Mouse (Mus musculus) neural tube, embryonic 11.5 days (tissue): ENCODE measurements at regions not wholly inside any gene's neighbourhood (a gene's known extent, or its start where the extent isn't known, plus 50 kb on each side); places are given as distances from the start of the nearest gene placed in this dataset.

Source experiments
- ATAC-seq: fragments of 200-750 bp; cut with Nextera tagmentation; 2 replicates; pipeline ENCODE4 v1.8.0; 2017; ENCODE audit warnings: moderate number of reproducible peaks, mild to moderate bottlenecking, moderate TSS enrichment, moderate library complexity; ENCODE audit not compliant: insufficient read depth, low FRiP score, low TSS enrichment
- DNase-seq: peaks from one replicate; pipeline ENCODE4 v3.0.0-alpha.2; 2015; ENCODE audit warnings: low spot score
- H3K27ac ChIP-seq: fragments of 300-500 bp; sonication (generic); 2 replicates; pipeline ENCODE4 v1.5.1; 2014; ENCODE audit warnings: low read depth, mild to moderate bottlenecking, low read length
- H3K27me3 ChIP-seq: fragments of 300-500 bp; sonication (generic); 2 replicates; pipeline ENCODE4 v1.6.1; 2014; ENCODE audit warnings: mild to moderate bottlenecking, low read length, mixed read lengths; ENCODE audit not compliant: control insufficient read depth, insufficient read depth
- H3K36me3 ChIP-seq: fragments of 300-500 bp; sonication (generic); 2 replicates; pipeline ENCODE4 v1.6.1; 2014; ENCODE audit warnings: mild to moderate bottlenecking, low read length, moderate library complexity, mixed read lengths; ENCODE audit not compliant: control insufficient read depth, insufficient read depth
- H3K4me1 ChIP-seq: fragments of 300-500 bp; sonication (generic); 2 replicates; pipeline ENCODE4 v1.6.1; 2014; ENCODE audit warnings: low read length, mixed read lengths; ENCODE audit not compliant: control insufficient read depth, insufficient read depth
- H3K4me2 ChIP-seq: fragments of 300-500 bp; sonication (generic); 2 replicates; pipeline ENCODE4 v1.6.1; 2014; ENCODE audit warnings: low read depth, mild to moderate bottlenecking, moderate library complexity
- H3K4me3 ChIP-seq: fragments of 300-500 bp; sonication (generic); 2 replicates; pipeline ENCODE4 v1.5.1; 2014; ENCODE audit warnings: low read depth, low read length
- H3K9ac ChIP-seq: fragments of 300-500 bp; sonication (generic); 2 replicates; pipeline ENCODE4 v1.6.1; 2014; ENCODE audit warnings: mild to moderate bottlenecking, low read length
- H3K9me3 ChIP-seq: fragments of 300-500 bp; sonication (generic); 2 replicates; pipeline ENCODE4 v1.6.1; 2016; ENCODE audit warnings: low read length; ENCODE audit not compliant: control insufficient read depth
- WGBS: fragments of 180-500 bp; shearing (Covaris S2); extraction: QIAGEN DNeasy Blood & Tissue Kit; methylation state at CpG from one replicate; pipeline ENCODE4 v1.1.7; 2014; 5-methylcytosine and 5-hydroxymethylcytosine counted together

- Histone ChIP-seq H3K27ac (no peak overlapping the region), H3K4me1 (no peaks in the 10 kb centered on the region), H3K27me3 (no peaks in the 10 kb centered on the region), H3K36me3 (no peaks in the 10 kb centered on the region), H3K4me3 (no peak overlapping the region), H3K9me3 (no peaks in the 10 kb centered on the region), H3K9ac (no peak overlapping the region), H3K4me2 (no peak overlapping the region)
- no peak for ATAC-seq
- 92% methylated on average over 3 of the region's 3 CpGs for WGBS
- DNase-seq = no peak
Measured at GRCm38 (mm10) chr7:69865801-69866200, 500.7 kb downstream of the Nr2f2 start.

GRCm38 (mm10) chr7:69844631-69845324, 521.8 kb downstream of the Nr2f2 start:
- no peak for DNase-seq
- no peaks in the 10 kb centered on the region for H3K4me1 ChIP-seq
- H3K9me3 ChIP-seq = no peaks in the 10 kb centered on the region
- H3K27ac ChIP-seq = no peak overlapping the region
- WGBS = 69% methylated on average over 19 of the region's 19 CpGs
- H3K36me3 ChIP-seq = no peaks in the 10 kb centered on the region
- H3K9ac ChIP-seq = no peak overlapping the region
- no peak overlapping the region for H3K4me2 ChIP-seq
- ATAC-seq = no peak
- no peaks in the 10 kb centered on the region for H3K27me3 ChIP-seq
- H3K4me3 ChIP-seq = no peak overlapping the region

GRCm38 (mm10) chr7:69837379-69837778, 529.2 kb downstream of the Nr2f2 start:
- peak; percentile 27 for DNase-seq
- no peak overlapping the region for H3K4me2 ChIP-seq
- ATAC-seq = no peak

GRCm38 (mm10) chr7:69827251-69827650, 539.3 kb downstream of the Nr2f2 start:
- no peaks in the 10 kb centered on the region for H3K36me3 ChIP-seq
- ATAC-seq = no peak
- no peaks in the 10 kb centered on the region for H3K9me3 ChIP-seq
- no peak overlapping the region for H3K27ac ChIP-seq
- no peaks in the 10 kb centered on the region for H3K4me1 ChIP-seq
- no peak overlapping the region for H3K4me3 ChIP-seq
- DNase-seq = no peak
- H3K27me3 ChIP-seq = no peaks in the 10 kb centered on the region
- no peak overlapping the region for H3K9ac ChIP-seq
- 26% methylated on average over 8 of the region's 8 CpGs for WGBS
- no peak overlapping the region for H3K4me2 ChIP-seq

More at GRCm38 (mm10) chr7:69837379-69837778, 529.2 kb downstream of the Nr2f2 start:
- H3K9me3 ChIP-seq = no peaks in the 10 kb centered on the region
- H3K27ac ChIP-seq = no peak overlapping the region
- no peaks in the 10 kb centered on the region for H3K36me3 ChIP-seq
- 48% methylated on average over 5 of the region's 5 CpGs for WGBS
- H3K4me1 ChIP-seq = no peaks in the 10 kb centered on the region
- no peaks in the 10 kb centered on the region for H3K27me3 ChIP-seq
- H3K4me3 ChIP-seq = no peak overlapping the region
- H3K9ac ChIP-seq = no peak overlapping the region

DNA sequence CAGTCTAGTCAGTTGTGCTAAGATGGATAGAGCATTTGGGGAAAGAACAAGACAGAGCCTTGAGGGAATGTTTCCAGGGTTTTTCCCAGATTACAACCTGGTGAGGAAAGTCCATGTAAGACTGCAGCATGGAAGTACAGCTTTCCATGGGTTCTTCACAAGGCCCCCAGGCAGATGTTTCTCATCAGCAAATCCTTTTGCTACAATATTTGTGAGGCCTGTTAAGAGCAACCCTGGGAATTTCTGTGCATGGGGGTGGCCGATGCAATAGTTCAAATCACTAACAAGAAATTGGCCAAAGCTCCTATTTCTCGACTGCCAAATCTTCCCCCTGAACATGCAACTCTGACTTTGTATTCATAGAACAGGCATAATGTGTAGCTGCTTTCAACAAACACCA, 546.0 kb downstream of the Nr2f2 start:
- H3K4me3 ChIP-seq = no peak overlapping the region
- H3K9me3 ChIP-seq = no peaks in the 10 kb centered on the region
- no peak overlapping the region for H3K9ac ChIP-seq
- DNase-seq = no peak
- no peak overlapping the region for H3K27ac ChIP-seq
- ATAC-seq = no peak
- H3K4me2 ChIP-seq = no peak overlapping the region
- WGBS = 67% methylated on average over 2 of the region's 2 CpGs
- no peaks in the 10 kb centered on the region for H3K36me3 ChIP-seq
- H3K4me1 ChIP-seq = no peaks in the 10 kb centered on the region
- H3K27me3 ChIP-seq = no peaks in the 10 kb centered on the region

DNA sequence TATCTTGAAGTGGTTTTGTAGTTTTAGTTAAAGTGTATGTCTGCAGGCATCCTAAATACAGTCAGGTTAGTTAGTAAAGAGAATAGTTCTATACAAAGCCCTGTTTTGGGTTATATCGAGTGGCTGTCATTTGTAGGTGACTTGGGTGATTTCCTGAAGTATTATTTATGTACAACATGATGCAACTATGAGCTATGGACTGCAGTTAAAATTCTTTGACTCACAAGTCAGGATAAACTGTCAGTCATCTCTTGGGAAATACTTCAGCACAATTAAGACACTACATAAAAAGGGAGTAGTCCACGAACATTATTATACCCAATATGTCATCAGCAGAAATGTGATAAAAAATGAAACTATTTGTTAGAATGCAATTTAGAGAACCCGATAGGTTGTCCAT, 554.2 kb downstream of the Nr2f2 start:
- no peak for ATAC-seq
- no peak overlapping the region for H3K4me2 ChIP-seq
- no peak overlapping the region for H3K9ac ChIP-seq
- no peak for DNase-seq
- H3K27ac ChIP-seq = no peak overlapping the region
- H3K27me3 ChIP-seq = no peaks in the 10 kb centered on the region
- H3K4me1 ChIP-seq = no peaks in the 10 kb centered on the region
- 80% methylated on average over 3 of the region's 3 CpGs for WGBS
- H3K9me3 ChIP-seq = no peaks in the 10 kb centered on the region
- H3K36me3 ChIP-seq = no peaks in the 10 kb centered on the region
- H3K4me3 ChIP-seq = no peak overlapping the region

DNA sequence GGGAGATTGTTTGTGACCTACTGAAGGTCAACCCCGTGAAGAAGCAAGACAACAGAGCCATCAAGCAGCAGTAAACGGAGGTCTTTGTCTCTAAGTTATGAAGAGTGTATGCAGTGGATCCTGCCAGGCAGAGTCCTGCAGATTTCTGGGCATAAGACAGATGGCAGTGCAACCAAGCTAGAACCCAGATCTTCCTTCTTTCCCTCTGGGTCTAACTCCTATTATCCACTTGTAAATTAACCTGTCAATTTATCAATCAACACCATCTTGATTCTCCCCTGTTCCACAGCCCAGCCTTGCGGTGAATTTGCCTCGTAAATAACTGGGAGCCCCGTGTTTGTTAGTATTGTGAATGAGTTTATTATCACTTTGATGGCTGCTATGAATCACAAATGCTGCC, 555.7 kb downstream of the Nr2f2 start:
- no peak overlapping the region for H3K4me3 ChIP-seq
- H3K4me2 ChIP-seq = no peak overlapping the region
- H3K9me3 ChIP-seq = no peaks in the 10 kb centered on the region
- no peak overlapping the region for H3K27ac ChIP-seq
- DNase-seq (peak; percentile 16), ATAC-seq (no peak)
- H3K36me3 ChIP-seq = no peaks in the 10 kb centered on the region
- H3K4me1 ChIP-seq = no peaks in the 10 kb centered on the region
- H3K27me3 ChIP-seq = no peaks in the 10 kb centered on the region
- 11% methylated on average over 5 of the region's 5 CpGs for WGBS
- H3K9ac ChIP-seq = no peak overlapping the region

DNA sequence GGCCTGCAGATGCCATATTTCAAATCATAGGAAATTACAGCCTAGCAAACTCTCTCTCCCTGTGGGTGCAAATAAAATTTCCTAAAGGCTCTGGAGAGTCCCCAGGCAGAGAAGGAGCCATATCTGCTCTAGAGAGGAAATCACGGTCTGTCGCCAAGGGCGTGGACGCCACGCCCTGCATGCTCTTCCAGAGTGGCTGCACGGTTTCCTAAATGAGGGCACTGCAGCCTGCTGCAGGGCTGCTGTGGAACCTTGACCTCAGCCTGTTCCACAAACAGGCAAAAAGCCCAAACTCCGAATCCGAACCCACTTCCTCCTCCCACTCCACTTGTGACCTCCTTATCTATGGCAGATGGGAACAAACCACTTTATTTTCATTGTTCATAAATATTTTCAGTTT, 559.3 kb downstream of the Nr2f2 start:
- no peaks in the 10 kb centered on the region for H3K27me3 ChIP-seq
- no peak overlapping the region for H3K9ac ChIP-seq
- no peak overlapping the region for H3K27ac ChIP-seq
- WGBS = 54% methylated on average over 8 of the region's 8 CpGs
- H3K9me3 ChIP-seq = no peaks in the 10 kb centered on the region
- DNase-seq (no peak), ATAC-seq (no peak)
- no peak overlapping the region for H3K4me3 ChIP-seq
- no peaks in the 10 kb centered on the region for H3K36me3 ChIP-seq
- H3K4me2 ChIP-seq = no peak overlapping the region
- no peaks in the 10 kb centered on the region for H3K4me1 ChIP-seq

DNA sequence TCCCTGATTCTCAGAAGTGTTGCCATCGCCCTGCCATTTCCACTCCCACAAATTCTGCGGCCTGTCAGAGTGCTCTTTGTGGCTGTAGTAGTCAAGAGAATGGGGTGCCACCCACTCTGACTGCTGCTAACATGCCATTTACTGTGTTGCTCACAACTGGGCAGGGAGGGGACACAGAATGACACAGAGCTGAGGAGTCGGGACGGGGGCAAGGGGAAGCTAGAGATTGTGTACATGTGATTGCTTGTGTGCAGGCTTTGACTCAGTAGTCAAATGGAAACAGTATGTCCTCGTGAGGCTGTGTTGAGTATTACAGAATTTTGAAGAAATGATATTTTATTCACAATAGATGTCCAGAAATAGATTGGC, 595.6 kb downstream of the Nr2f2 start:
- Histone ChIP-seq H3K27ac (no peak overlapping the region), H3K9me3 (no peaks in the 10 kb centered on the region), H3K4me3 (no peak overlapping the region), H3K27me3 (no peaks in the 10 kb centered on the region), H3K4me2 (no peak overlapping the region), H3K36me3 (no peaks in the 10 kb centered on the region), H3K9ac (no peak overlapping the region), H3K4me1 (no peaks in the 10 kb centered on the region)
- DNase-seq (no peak), ATAC-seq (no peak)
- 85% methylated on average over 5 of the region's 5 CpGs for WGBS
